Mouse (Mus musculus) cortical plate, adult 2 months (tissue): ENCODE results near the gene Spout1. TPM values are rescaled to one million over a fixed set of nuclear protein-coding genes. Genes with fewer than 3 reads are reported as not detected.

Experiments used
- H3K27ac ChIP-seq: fragments of 200-500 bp; 2 replicates; pipeline ENCODE4 v1.5.1; 2012; ENCODE audit warnings: low read length, control low read depth, inconsistent platforms; ENCODE audit not compliant: insufficient read depth
- H3K4me1 ChIP-seq: fragments of 200-500 bp; 2 replicates; pipeline ENCODE4 v1.6.1; 2011; ENCODE audit warnings: low read length; ENCODE audit not compliant: control insufficient read depth, insufficient read depth
- H3K4me3 ChIP-seq: fragments of 200-500 bp; 2 replicates; pipeline ENCODE4 v1.5.1; 2011; ENCODE audit warnings: mild to moderate bottlenecking, low read length, control low read depth; ENCODE audit not compliant: insufficient read depth
- CTCF ChIP-seq: fragments of 200-500 bp; IDR thresholded peaks from 2 replicates; pipeline ENCODE4 v1.5.1; 2011; ENCODE audit warnings: mild to moderate bottlenecking, control low read depth, low read length; ENCODE audit not compliant: insufficient read depth; ENCODE audit errors: extremely low read depth
- POLR2A ChIP-seq: fragments of 200-500 bp; IDR thresholded peaks from 2 replicates; pipeline ENCODE4 v1.6.1; 2011; ENCODE audit warnings: mild to moderate bottlenecking, low read length, control low read depth; ENCODE audit not compliant: insufficient read depth; ENCODE audit errors: extremely low read depth
- polyA plus RNA-seq: library from polyadenylated mRNA; depleted of rRNA; stranded (reverse); fragments of >200 nt; gene quantifications from 2 replicates; pipeline ENCODE4 v1.2.3, GENCODE M21; 2012

Spout1 gene
- polyA plus RNA-seq, 1 experiment = 49.2 TPM

DNA sequence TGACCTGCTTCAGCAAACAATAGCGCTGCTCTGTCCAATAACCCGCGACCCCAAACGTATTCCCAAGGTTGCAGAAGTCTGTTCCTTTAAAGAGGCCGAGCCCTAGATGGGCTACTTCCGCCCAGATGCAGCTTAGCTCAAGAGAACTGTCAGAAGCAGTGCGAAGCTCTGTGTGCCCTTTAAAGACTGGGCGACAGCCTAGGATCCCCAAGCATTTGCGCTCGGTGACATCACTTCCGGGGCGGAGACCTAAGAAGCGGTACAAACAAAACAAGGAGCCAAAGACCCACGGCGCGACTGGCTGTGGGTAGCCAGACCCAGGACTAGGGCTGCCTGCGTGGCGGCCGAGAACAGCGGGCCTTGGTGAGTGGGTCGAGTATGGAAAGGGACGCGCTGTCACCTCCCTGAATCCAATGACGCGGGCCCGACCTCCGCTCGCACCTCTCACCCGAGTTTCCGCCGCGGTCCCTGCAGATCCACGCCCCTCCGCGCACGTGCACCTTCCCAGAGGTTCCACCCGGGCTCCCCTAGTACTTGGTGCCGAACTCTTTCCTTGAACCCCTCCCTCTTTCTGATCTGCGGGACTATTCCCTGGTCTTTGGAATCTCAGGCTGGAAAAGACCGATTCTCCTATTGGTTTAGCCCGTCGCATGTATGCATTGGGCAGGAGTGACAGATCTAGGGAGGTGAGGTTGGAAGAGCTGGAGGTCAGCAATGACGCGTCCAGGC is 27.5 kb upstream of the Spout1 start, which contains the start of gene Kyat1:
TSS of gene Kyat1 (minus strand) at position 219 of the 729 bp plus-strand sequence.
- no peak for TF ChIP-seq CTCF
- TF ChIP-seq POLR2A = peak; percentile 96
- Histone ChIP-seq H3K27ac (0 out of 2 replicates have a peak within 1 kb of the TSS, but pooled peaks have one; percentile 5), H3K4me1 (no peaks in the 10 kb centered on the region), H3K4me3 (peak within 1 kb of the TSS; percentile 63)

DNA sequence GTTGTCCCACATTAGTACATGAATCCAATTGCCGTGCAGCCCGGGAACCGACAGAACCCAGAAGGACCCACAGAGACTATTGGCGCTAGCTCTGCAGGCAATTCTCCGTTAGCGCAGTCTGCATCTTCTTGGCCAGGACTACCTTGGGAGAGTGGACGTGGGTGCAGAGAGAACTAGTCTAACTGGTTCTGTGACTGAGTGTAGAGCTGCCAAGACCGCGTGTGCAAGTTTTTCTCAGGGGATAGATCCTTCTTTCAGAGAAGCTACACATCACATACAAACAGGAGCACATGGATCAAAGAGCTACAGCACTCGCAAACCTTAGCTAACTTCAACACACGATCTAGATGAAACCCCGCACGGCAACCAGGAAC is 27.0 kb upstream of the Spout1 start:
- TF ChIP-seq CTCF (no peak), POLR2A (no peak)
- Histone ChIP-seq H3K27ac (0 out of 2 replicates have a peak overlapping the region, but pooled peaks have one; percentile 5), H3K4me3 (peak overlapping the region; percentile 63), H3K4me1 (no peaks in the 10 kb centered on the region)

- Histone ChIP-seq H3K4me1 (no peaks in the 10 kb centered on the region), H3K4me3 (no peak overlapping the region), H3K27ac (no peak overlapping the region)
- TF ChIP-seq CTCF (peak; percentile 28; the same call in 1 of the 2 replicates), POLR2A (no peak)
These were observed 25.2 kb upstream of the Spout1 start for GRCm38 (mm10) chr2:30203439-30203838.

DNA sequence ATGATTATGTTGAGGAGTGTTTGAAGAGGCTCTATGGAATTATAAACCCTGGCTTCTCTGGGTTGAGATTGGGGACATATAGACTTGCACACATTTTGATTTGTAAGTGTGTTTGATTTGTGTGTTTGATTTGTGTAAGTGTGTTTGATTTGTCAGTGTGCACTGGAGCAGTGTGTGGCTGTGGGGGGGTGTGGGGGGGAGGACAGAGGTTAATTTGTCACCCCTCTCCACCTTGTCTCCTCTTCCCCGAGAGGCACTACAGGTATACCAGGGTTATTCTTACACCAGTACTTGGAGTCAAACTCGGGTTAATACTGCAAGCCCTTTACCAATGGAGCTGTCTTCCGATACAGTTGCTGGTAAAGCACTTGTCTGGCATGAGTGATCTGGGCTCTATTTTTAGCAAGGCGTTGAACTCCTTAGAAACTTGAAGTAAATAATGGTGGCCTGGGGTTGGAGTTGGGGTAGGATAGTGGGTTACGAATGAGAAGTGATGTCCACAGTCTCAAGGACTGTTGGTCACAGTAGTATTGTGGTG is 22.2 kb upstream of the Spout1 start:
- no peaks in the 10 kb centered on the region for H3K4me1 ChIP-seq
- TF ChIP-seq POLR2A = no peak
- no peak for TF ChIP-seq CTCF
- no peak overlapping the region for H3K27ac ChIP-seq
- no peak overlapping the region for H3K4me3 ChIP-seq

GRCm38 (mm10) chr2:30199984-30200383 is 21.7 kb upstream of the Spout1 start:
- no peak for TF ChIP-seq CTCF
- TF ChIP-seq POLR2A = no peak
- no peak overlapping the region for H3K4me3 ChIP-seq
- H3K4me1 ChIP-seq = no peaks in the 10 kb centered on the region
- no peak overlapping the region for H3K27ac ChIP-seq

GRCm38 (mm10) chr2:30198021-30198420 is 19.8 kb upstream of the Spout1 start:
- TF ChIP-seq POLR2A = no peak
- TF ChIP-seq CTCF = no peak
- Histone ChIP-seq H3K4me3 (no peak overlapping the region), H3K27ac (no peak overlapping the region), H3K4me1 (no peaks in the 10 kb centered on the region)

DNA sequence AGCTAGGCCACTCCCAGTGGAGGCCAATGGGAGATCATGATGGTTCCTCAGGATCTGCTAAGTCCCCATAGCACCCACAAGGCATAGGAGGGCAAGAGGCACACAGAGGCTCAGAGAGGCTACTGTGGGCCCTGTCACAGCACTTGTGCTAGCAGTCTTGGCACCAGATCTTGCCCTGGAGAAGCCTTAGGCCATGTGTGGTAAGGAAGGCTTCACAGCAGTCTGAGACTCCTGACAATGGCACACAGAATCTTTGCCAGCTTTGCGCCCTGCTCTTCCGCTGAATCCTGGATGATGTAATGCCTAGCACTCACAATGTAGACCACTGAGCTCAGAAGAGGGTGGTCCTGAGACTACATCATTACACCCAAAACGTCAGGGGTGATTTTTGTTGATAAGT is 16.4 kb upstream of the Spout1 start:
- Histone ChIP-seq H3K4me3 (no peak overlapping the region), H3K4me1 (no peaks in the 10 kb centered on the region), H3K27ac (no peak overlapping the region)
- TF ChIP-seq POLR2A = no peak
- no peak for TF ChIP-seq CTCF

DNA sequence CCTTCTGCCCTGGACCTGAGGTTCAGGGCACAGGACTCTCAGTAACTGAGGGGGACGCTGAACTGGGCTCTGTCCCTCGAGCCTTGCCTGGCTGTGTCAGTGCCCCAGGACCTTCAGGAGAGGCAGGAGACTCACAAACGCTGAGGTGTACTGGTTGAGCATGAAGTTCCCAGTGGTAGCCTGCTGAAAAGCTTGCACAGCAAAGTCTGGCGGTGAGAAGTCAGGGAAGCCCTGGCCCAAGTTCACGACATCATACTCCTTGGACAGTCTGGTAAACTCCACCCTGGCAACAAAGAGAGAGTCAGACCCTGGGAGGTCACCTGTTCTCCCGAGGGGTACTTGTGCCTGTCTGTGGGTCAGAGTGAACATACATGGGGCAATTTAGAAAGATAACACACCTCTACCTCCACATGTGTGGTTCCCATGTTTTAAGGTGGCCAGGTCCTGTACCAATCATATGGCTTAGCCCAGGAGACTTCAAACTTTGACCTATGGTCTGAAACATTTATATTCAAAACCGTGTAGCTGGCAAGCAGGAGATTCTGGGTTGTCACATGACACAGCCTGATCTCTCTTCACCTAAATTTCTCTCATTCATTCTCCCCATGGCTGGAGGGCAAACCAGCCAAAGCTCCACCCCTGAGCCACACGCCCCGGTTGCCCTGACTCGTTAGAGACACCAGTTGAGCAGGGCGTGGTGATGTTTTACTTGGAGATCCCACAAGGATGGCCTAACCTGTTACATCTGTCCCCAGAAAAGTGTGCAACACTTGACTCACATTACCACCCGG is 13.7 kb upstream of the Spout1 start:
- Histone ChIP-seq H3K4me3 (no peak overlapping the region), H3K27ac (no peak overlapping the region), H3K4me1 (no peaks in the 10 kb centered on the region)
- no peak for TF ChIP-seq CTCF
- TF ChIP-seq POLR2A = no peak

GRCm38 (mm10) chr2:30185681-30186080 is 7.4 kb upstream of the Spout1 start:
- Histone ChIP-seq H3K4me3 (no peak overlapping the region), H3K27ac (no peak overlapping the region), H3K4me1 (no peaks in the 10 kb centered on the region)
- no peak for TF ChIP-seq POLR2A
- no peak for TF ChIP-seq CTCF

GRCm38 (mm10) chr2:30185276-30185675 is 7.0 kb upstream of the Spout1 start:
- Histone ChIP-seq H3K27ac (no peak overlapping the region), H3K4me3 (no peak overlapping the region), H3K4me1 (no peaks in the 10 kb centered on the region)
- TF ChIP-seq POLR2A (no peak), CTCF (no peak)

GRCm38 (mm10) chr2:30183721-30184120 is 5.5 kb upstream of the Spout1 start:
- Histone ChIP-seq H3K4me3 (no peak overlapping the region), H3K4me1 (no peaks in the 10 kb centered on the region), H3K27ac (no peak overlapping the region)
- TF ChIP-seq CTCF (no peak), POLR2A (no peak)
